Mouse (Mus musculus) neural tube, embryonic 13.5 days (tissue): ENCODE measurements at regions not wholly inside any gene's neighbourhood (a gene's known extent, or its start where the extent isn't known, plus 50 kb on each side); places are given as distances from the start of the nearest gene placed in this dataset.

ENCODE experiments used
- ATAC-seq: fragments of 200-750 bp; cut with Nextera tagmentation; 2 replicates; pipeline ENCODE4 v1.8.0; 2017; ENCODE audit warnings: low read depth, mild to moderate bottlenecking, moderate TSS enrichment, moderate library complexity
- H3K27ac ChIP-seq: fragments of 300-500 bp; sonication (generic); replicated peaks from 2 replicates; pipeline ENCODE4 v1.5.1; 2015; ENCODE audit warnings: moderate library complexity, mild to moderate bottlenecking, inconsistent platforms
- H3K27me3 ChIP-seq: fragments of 300-500 bp; sonication (generic); 2 replicates; pipeline ENCODE4 v1.6.1; 2015; ENCODE audit warnings: mild to moderate bottlenecking, inconsistent platforms
- H3K36me3 ChIP-seq: fragments of 300-500 bp; sonication (generic); 2 replicates; pipeline ENCODE4 v1.6.1; 2015; ENCODE audit warnings: mild to moderate bottlenecking, inconsistent platforms
- H3K4me1 ChIP-seq: fragments of 300-500 bp; sonication (generic); replicated peaks from 2 replicates; pipeline ENCODE4 v1.6.1; 2015; ENCODE audit warnings: inconsistent platforms
- H3K4me2 ChIP-seq: fragments of 300-500 bp; sonication (generic); 2 replicates; pipeline ENCODE4 v1.6.1; 2015; ENCODE audit warnings: inconsistent platforms, mild to moderate bottlenecking, moderate library complexity
- H3K4me3 ChIP-seq: fragments of 300-500 bp; sonication (generic); 2 replicates; pipeline ENCODE4 v1.5.1; 2015; ENCODE audit warnings: mild to moderate bottlenecking, inconsistent platforms
- H3K9ac ChIP-seq: fragments of 300-500 bp; sonication (generic); 2 replicates; pipeline ENCODE4 v1.6.1; 2015; ENCODE audit warnings: moderate library complexity, mild to moderate bottlenecking, inconsistent platforms
- H3K9me3 ChIP-seq: fragments of 300-500 bp; sonication (generic); 2 replicates; pipeline ENCODE4 v1.6.1; 2016; ENCODE audit warnings: inconsistent platforms
- WGBS: fragments of 180-500 bp; shearing (Covaris S2); methylation state at CpG from one replicate; pipeline ENCODE4 v1.1.7; 2015; 5-methylcytosine and 5-hydroxymethylcytosine counted together

GRCm38 (mm10) chr16:86718353-86718752 is 635.6 kb upstream of the N6amt1 start:
- WGBS: 91% methylated on average over 7 of the region's 7 CpGs
- ATAC-seq: no peak
- H3K27me3 ChIP-seq: no peaks in the 10 kb centered on the region
- no peak overlapping the region for H3K27ac ChIP-seq
- H3K4me3 ChIP-seq: no peak overlapping the region
- no peaks in the 10 kb centered on the region for H3K4me1 ChIP-seq
- no peaks in the 10 kb centered on the region for H3K9me3 ChIP-seq
- H3K4me2 ChIP-seq: no peak overlapping the region
- no peaks in the 10 kb centered on the region for H3K36me3 ChIP-seq
- no peak overlapping the region for H3K9ac ChIP-seq

- WGBS: 60% methylated on average over 4 of the region's 4 CpGs
- no peak overlapping the region for H3K4me3 ChIP-seq
- H3K27ac ChIP-seq: no peak overlapping the region
- ATAC-seq: no peak
- no peaks in the 10 kb centered on the region for H3K27me3 ChIP-seq
- no peak overlapping the region for H3K4me2 ChIP-seq
- H3K9me3 ChIP-seq: no peaks in the 10 kb centered on the region
- no peaks in the 10 kb centered on the region for H3K4me1 ChIP-seq
- no peaks in the 10 kb centered on the region for H3K36me3 ChIP-seq
- no peak overlapping the region for H3K9ac ChIP-seq
Observed at GRCm38 (mm10) chr16:86701700-86702099, 652.3 kb upstream of the N6amt1 start.

- WGBS: 54% methylated on average over 3 of the region's 3 CpGs
- H3K9ac ChIP-seq: no peak overlapping the region
- H3K27ac ChIP-seq: no peak overlapping the region
- H3K4me3 ChIP-seq: no peak overlapping the region
- ATAC-seq: no peak
- no peaks in the 10 kb centered on the region for H3K36me3 ChIP-seq
- no peak overlapping the region for H3K4me2 ChIP-seq
- H3K9me3 ChIP-seq: no peaks in the 10 kb centered on the region
- H3K27me3 ChIP-seq: no peaks in the 10 kb centered on the region
- H3K4me1 ChIP-seq: no peaks in the 10 kb centered on the region
Observed at GRCm38 (mm10) chr16:86694497-86694896, 659.5 kb upstream of the N6amt1 start.

GRCm38 (mm10) chr16:86659154-86659553 is 694.8 kb upstream of the N6amt1 start:
- Histone ChIP-seq H3K27ac (no peak overlapping the region), H3K36me3 (no peaks in the 10 kb centered on the region), H3K4me1 (no peaks in the 10 kb centered on the region), H3K4me3 (no peak overlapping the region), H3K4me2 (no peak overlapping the region), H3K9me3 (no peaks in the 10 kb centered on the region), H3K27me3 (no peaks in the 10 kb centered on the region), H3K9ac (no peak overlapping the region)
- no peak for ATAC-seq
- 70% methylated on average over 3 of the region's 3 CpGs for WGBS

- no peak overlapping the region for H3K4me3 ChIP-seq
- no peak overlapping the region for H3K4me2 ChIP-seq
- no peak overlapping the region for H3K27ac ChIP-seq
- no peak overlapping the region for H3K9ac ChIP-seq
- H3K36me3 ChIP-seq: no peaks in the 10 kb centered on the region
- H3K27me3 ChIP-seq: no peaks in the 10 kb centered on the region
- ATAC-seq: no peak
- 88% methylated on average over 5 of the region's 5 CpGs for WGBS
- H3K9me3 ChIP-seq: no peaks in the 10 kb centered on the region
- no peaks in the 10 kb centered on the region for H3K4me1 ChIP-seq
Observed at GRCm38 (mm10) chr16:86647316-86647715, 706.7 kb upstream of the N6amt1 start.

- no peaks in the 10 kb centered on the region for H3K36me3 ChIP-seq
- no peaks in the 10 kb centered on the region for H3K9me3 ChIP-seq
- no peaks in the 10 kb centered on the region for H3K27me3 ChIP-seq
- H3K27ac ChIP-seq: no peak overlapping the region
- WGBS: 74% methylated on average over 2 of the region's 2 CpGs
- no peaks in the 10 kb centered on the region for H3K4me1 ChIP-seq
- H3K9ac ChIP-seq: no peak overlapping the region
- ATAC-seq: no peak
- no peak overlapping the region for H3K4me2 ChIP-seq
- H3K4me3 ChIP-seq: no peak overlapping the region
Observed at GRCm38 (mm10) chr16:86646753-86647152, 707.2 kb upstream of the N6amt1 start.

GRCm38 (mm10) chr16:86645436-86645835 is 708.5 kb upstream of the N6amt1 start:
- ATAC-seq: no peak
- Histone ChIP-seq H3K27me3 (no peaks in the 10 kb centered on the region), H3K27ac (no peak overlapping the region), H3K9me3 (no peaks in the 10 kb centered on the region), H3K4me2 (no peak overlapping the region), H3K4me1 (no peaks in the 10 kb centered on the region), H3K4me3 (no peak overlapping the region), H3K9ac (no peak overlapping the region), H3K36me3 (no peaks in the 10 kb centered on the region)
- 78% methylated on average over 1 of the region's 1 CpGs for WGBS

GRCm38 (mm10) chr16:86644912-86645312 is 709.1 kb upstream of the N6amt1 start:
- WGBS: 66% methylated on average over 2 of the region's 2 CpGs
- no peaks in the 10 kb centered on the region for H3K27me3 ChIP-seq
- ATAC-seq: no peak
- no peak overlapping the region for H3K9ac ChIP-seq
- no peaks in the 10 kb centered on the region for H3K36me3 ChIP-seq
- H3K27ac ChIP-seq: no peak overlapping the region
- H3K4me3 ChIP-seq: no peak overlapping the region
- H3K4me1 ChIP-seq: no peaks in the 10 kb centered on the region
- no peak overlapping the region for H3K4me2 ChIP-seq
- H3K9me3 ChIP-seq: no peaks in the 10 kb centered on the region

GRCm38 (mm10) chr16:86604166-86604565 is 702.5 kb upstream of the Adamts5 start:
- Histone ChIP-seq H3K27ac (no peak overlapping the region), H3K9ac (no peak overlapping the region), H3K4me1 (no peaks in the 10 kb centered on the region), H3K4me2 (no peak overlapping the region), H3K27me3 (no peaks in the 10 kb centered on the region), H3K9me3 (no peaks in the 10 kb centered on the region), H3K4me3 (no peak overlapping the region), H3K36me3 (no peaks in the 10 kb centered on the region)
- no peak for ATAC-seq
- 88% methylated on average over 7 of the region's 7 CpGs for WGBS

GRCm38 (mm10) chr16:86594992-86595391 is 693.4 kb upstream of the Adamts5 start:
- no peaks in the 10 kb centered on the region for H3K36me3 ChIP-seq
- H3K27me3 ChIP-seq: no peaks in the 10 kb centered on the region
- H3K27ac ChIP-seq: no peak overlapping the region
- H3K4me3 ChIP-seq: no peak overlapping the region
- H3K9ac ChIP-seq: no peak overlapping the region
- H3K9me3 ChIP-seq: no peaks in the 10 kb centered on the region
- no peaks in the 10 kb centered on the region for H3K4me1 ChIP-seq
- H3K4me2 ChIP-seq: no peak overlapping the region
- no peak for ATAC-seq
- WGBS: 82% methylated on average over 3 of the region's 3 CpGs

GRCm38 (mm10) chr16:86586044-86586443 is 684.4 kb upstream of the Adamts5 start:
- 93% methylated on average over 4 of the region's 4 CpGs for WGBS
- Histone ChIP-seq H3K9ac (no peak overlapping the region), H3K9me3 (no peaks in the 10 kb centered on the region), H3K4me3 (no peak overlapping the region), H3K36me3 (no peaks in the 10 kb centered on the region), H3K4me1 (no peaks in the 10 kb centered on the region), H3K27me3 (no peaks in the 10 kb centered on the region), H3K27ac (no peak overlapping the region), H3K4me2 (no peak overlapping the region)
- no peak for ATAC-seq

- no peaks in the 10 kb centered on the region for H3K9me3 ChIP-seq
- no peaks in the 10 kb centered on the region for H3K4me1 ChIP-seq
- no peak for ATAC-seq
- H3K36me3 ChIP-seq: no peaks in the 10 kb centered on the region
- no peak overlapping the region for H3K4me2 ChIP-seq
- no peak overlapping the region for H3K27ac ChIP-seq
- H3K27me3 ChIP-seq: no peaks in the 10 kb centered on the region
- H3K4me3 ChIP-seq: no peak overlapping the region
- H3K9ac ChIP-seq: no peak overlapping the region
- WGBS: 86% methylated on average over 5 of the region's 5 CpGs
Observed at GRCm38 (mm10) chr16:86578281-86578680, 676.7 kb upstream of the Adamts5 start.

GRCm38 (mm10) chr16:86547465-86548043 is 645.9 kb upstream of the Adamts5 start:
- 78% methylated on average over 4 of the region's 4 CpGs for WGBS
- Histone ChIP-seq H3K27me3 (no peaks in the 10 kb centered on the region), H3K4me2 (no peak overlapping the region), H3K27ac (no peak overlapping the region), H3K9ac (no peak overlapping the region), H3K9me3 (no peaks in the 10 kb centered on the region), H3K4me1 (no peaks in the 10 kb centered on the region), H3K4me3 (no peak overlapping the region), H3K36me3 (no peaks in the 10 kb centered on the region)
- no peak for ATAC-seq
